ENCODE assay signal across 8 mouse cellular contexts in genomic region chr1:91180174-91180565, GRCm38 (mm10). TPM values are rescaled to one million over a fixed set of nuclear protein-coding genes. Genes with fewer than 3 reads are reported as not detected.
A peak's percentile ranks its signal among the peaks of the same experiment; 100 is the strongest.
DNase-seq lines count a peak whose midpoint lies in the region; ATAC-seq and TF ChIP-seq lines count a peak whose summit lies in the region.

No protein-coding gene starts in this region.

- TF ChIP-seq POLR2A in bone marrow macrophage, adult 2 months (IDR thresholded peaks at IDR 0.05; ENCODE audit: borderline replicate concordance, low read depth, low read length) = no peak

- TF ChIP-seq CTCF in bone marrow macrophage, adult 2 months (IDR thresholded peaks at IDR 0.05; ENCODE audit: low read depth, low read length) = no peak

- no peak for ATAC-seq in heart, embryonic 14.5 days (ENCODE audit: insufficient number of reproducible peaks, insufficient read depth, low FRiP score, low read depth)
- ATAC-seq in hindbrain, embryonic 11.5 days (ENCODE audit: low FRiP score) = no peak

- no peak for DNase-seq in heart, postnatal 14 days
- DNase-seq in hindbrain, embryonic 11.5 days (ENCODE audit: low spot score) = peak; percentile 12
- no peak for DNase-seq in midbrain, embryonic 10.5 days (ENCODE audit: low spot score)
- DNase-seq in layer of hippocampus, adult 9-10 months (ENCODE audit: low spot score) = no peak
- DNase-seq in left cerebral cortex, postnatal 4 days = no peak
- DNase-seq in kidney, adult 18-20 months = no peak

- peak overlapping the region; percentile 25 to 32; a peak in 2 of 4 replicates for H3K27ac ChIP-seq in heart, embryonic 14.5 days (replicated peaks in 1 of 2; ENCODE audit: control insufficient read depth in 1 of 2, insufficient read depth in 1 of 2, low read depth in 2 of 2, low read length in 2 of 2)
- H3K27ac ChIP-seq in bone marrow macrophage, adult 2 months (ENCODE audit: insufficient read depth, low read depth, low read length) = no peak overlapping the region
- H3K27ac ChIP-seq in hindbrain, embryonic 11.5 days (ENCODE audit: low read depth, low read length) = no peak overlapping the region
- peak overlapping the region; percentile 55; the same call in 1 of the 2 replicates for H3K27ac ChIP-seq in midbrain, embryonic 10.5 days (replicated peaks)

- no peaks in the 10 kb centered on the region for H3K9me3 ChIP-seq in heart, embryonic 14.5 days (ENCODE audit: control insufficient read depth, low read length)
- H3K9me3 ChIP-seq in hindbrain, embryonic 11.5 days (ENCODE audit: control insufficient read depth, low read length) = no peaks in the 10 kb centered on the region
- no peaks in the 10 kb centered on the region for H3K9me3 ChIP-seq in midbrain, embryonic 10.5 days (replicated peaks)

- no peaks in the 10 kb centered on the region for H3K27me3 ChIP-seq in heart, embryonic 14.5 days (ENCODE audit: control insufficient read depth, insufficient read depth, low read length)
- H3K27me3 ChIP-seq in hindbrain, embryonic 11.5 days (ENCODE audit: control insufficient read depth, insufficient read depth, low read length) = peaks cover 10% of the 10 kb centered on the region
- H3K27me3 ChIP-seq in midbrain, embryonic 10.5 days (ENCODE audit: low read depth, poor library complexity, severe bottlenecking) = peaks cover 51% of the 10 kb centered on the region

- WGBS in heart, embryonic 14.5 days = 4% methylated on average over 14 of the region's 14 CpGs
- 11% methylated on average over 14 of the region's 14 CpGs for WGBS in hindbrain, embryonic 11.5 days
- 6% methylated on average over 14 of the region's 14 CpGs for WGBS in midbrain, embryonic 10.5 days

- H3K9ac ChIP-seq in heart, embryonic 14.5 days (ENCODE audit: low read length) = peak overlapping the region; percentile 84
- peak overlapping the region; percentile 15; the same call in 1 of the 2 replicates for H3K9ac ChIP-seq in hindbrain, embryonic 11.5 days (ENCODE audit: low read depth, low read length)

- peaks cover 21 to 22% of the 10 kb centered on the region in 2 experiments; a peak in 3 of 4 replicates for H3K4me1 ChIP-seq in heart, embryonic 14.5 days (ENCODE audit: control insufficient read depth in 2 of 2, insufficient read depth in 2 of 2, low read length in 2 of 2)
- H3K4me1 ChIP-seq in bone marrow macrophage, adult 2 months (ENCODE audit: control insufficient read depth, insufficient read depth, low read length) = peaks cover 3% of the 10 kb centered on the region; the same call in 1 of the 2 replicates
- peaks cover 3% of the 10 kb centered on the region; the same call in 1 of the 2 replicates for H3K4me1 ChIP-seq in hindbrain, embryonic 11.5 days (replicated peaks; ENCODE audit: control insufficient read depth, insufficient read depth, low read length)
- peaks cover 33% of the 10 kb centered on the region for H3K4me1 ChIP-seq in midbrain, embryonic 10.5 days

- intact Hi-C loops in heart, postnatal 14 days (cut with DNase I) = loop anchor here (1.0 kb wide), 1 partner anchor 31 kb away; no protein-coding TSS in a partner anchor
- intact Hi-C loops in left cerebral cortex, postnatal 4 days (cut with DNase I) = no loop called here

- no peaks in the 10 kb centered on the region for H3K36me3 ChIP-seq in heart, embryonic 14.5 days (ENCODE audit: control insufficient read depth, insufficient read depth, low read length)
- no peaks in the 10 kb centered on the region for H3K36me3 ChIP-seq in hindbrain, embryonic 11.5 days (ENCODE audit: control insufficient read depth, insufficient read depth, low read length)
- no peaks in the 10 kb centered on the region for H3K36me3 ChIP-seq in midbrain, embryonic 10.5 days

- H3K4me2 ChIP-seq in heart, embryonic 14.5 days (ENCODE audit: low read length) = peak overlapping the region; percentile 85
- H3K4me2 ChIP-seq in hindbrain, embryonic 11.5 days (replicated peaks; ENCODE audit: low read depth, low read length) = peak overlapping the region; percentile 54

- H3K4me3 ChIP-seq in heart, embryonic 14.5 days (ENCODE audit: control insufficient read depth in 1 of 2, insufficient read depth in 1 of 2, low read depth in 1 of 2, low read length in 2 of 2) = peak overlapping the region; percentile 52 to 61
- H3K4me3 ChIP-seq in bone marrow macrophage, adult 2 months (ENCODE audit: insufficient read depth, low read length) = peak overlapping the region; percentile 41
- H3K4me3 ChIP-seq in hindbrain, embryonic 11.5 days (ENCODE audit: low read depth, low read length) = peak overlapping the region; percentile 29
- H3K4me3 ChIP-seq in midbrain, embryonic 10.5 days = peak overlapping the region; percentile 54

RNA-seq across cellular contexts. Expression of gene Ramp1, which starts 0.5 kb away (rescaled TPM):
- polyA plus RNA-seq in heart, embryonic 14.5 days (2014; fragmentation: Nextera tagmentation; extraction: Ambion mirVana) = 55.9 and 56.9 TPM in 2 replicates
- total RNA-seq in heart, postnatal 14 days (2021) = 10 to 100 TPM; 10.5 to 13.6 TPM
- 10.8 and 12.7 TPM in 2 replicates for polyA plus RNA-seq in bone marrow macrophage, adult 2 months (2012; ENCODE audit: insufficient read depth, insufficient read length, missing spikeins)
- polyA plus RNA-seq in hindbrain, embryonic 11.5 days (2014; fragmentation: Nextera tagmentation; extraction: Ambion mirVana) = 0.29 and 0.35 TPM in 2 replicates
- 0.47 and 0.48 TPM in 2 replicates for polyA plus RNA-seq in midbrain, embryonic 10.5 days (2016; fragmentation: Nextera tagmentation; extraction: Ambion mirVana)
- total RNA-seq in left cerebral cortex, postnatal 4 days (2021) = 10 to 100 TPM; 12.3 to 14.3 TPM

RNA-seq across cellular contexts. Expression of gene Rbm44, which starts 35.3 kb away (rescaled TPM):
- polyA plus RNA-seq in heart, embryonic 14.5 days (2014; fragmentation: Nextera tagmentation; extraction: Ambion mirVana) = 3.3 and 3.7 TPM in 2 replicates
- under 1 TPM; 0.10 to 0.12 TPM for total RNA-seq in heart, postnatal 14 days (2021)
- polyA plus RNA-seq in bone marrow macrophage, adult 2 months (2012; ENCODE audit: insufficient read depth, insufficient read length, missing spikeins) = 0.97 and 1.2 TPM in 2 replicates
- 0.25 and 1.4 TPM in 2 replicates for polyA plus RNA-seq in hindbrain, embryonic 11.5 days (2014; fragmentation: Nextera tagmentation; extraction: Ambion mirVana)
- polyA plus RNA-seq in midbrain, embryonic 10.5 days (2016; fragmentation: Nextera tagmentation; extraction: Ambion mirVana) = 0.36 and 0.51 TPM in 2 replicates
- total RNA-seq in left cerebral cortex, postnatal 4 days (2021) = under 1 TPM in 1 of 2 experiments, not detected in 1; 0.10 TPM

Comparison
In these comparisons a context has a peak if more than half of its experiments do, and no peak if none do; other contexts are left out.
1. H3K27ac ChIP-seq: peak in heart, embryonic 14.5 days (2 of 2) and midbrain, embryonic 10.5 days (single experiment); none in bone marrow macrophage, adult 2 months (single experiment) and hindbrain, embryonic 11.5 days (single experiment).
2. Peak in every context shown above with its lines, with median percentiles within 50 percentile points of each other: H3K4me3 ChIP-seq.